Mouse (Mus musculus): Measurements from ENCODE around the gene Gm8237. TPM values are rescaled to one million over a fixed set of nuclear protein-coding genes. Genes with fewer than 3 reads are reported as not detected.
A peak's percentile ranks its signal among the peaks of the same experiment; 100 is the strongest.
"Not testable (repeated sequence)": the region's sequence is repeated elsewhere in the genome, so short reads cannot be mapped to it uniquely, and the experiment has no call there.

Gm8237 gene
- 1.1 and 1.2 TPM in 2 replicates for total RNA-seq (2021)
- long read RNA-seq, experiment 1: 0 reads
- long read RNA-seq, experiment 2: 0 reads

- not testable (repeated sequence) for DNase-seq
These were observed at the start of gene Gm8237 for GRCm38 (mm10) chr14:5880241-5880640. Gene Gm8237 (minus strand): TSS chr14:5880382.

GRCm38 (mm10) chr14:5923276-5923675, 43.1 kb upstream of the Gm8237 start:
- not testable (repeated sequence) for DNase-seq

- DNase-seq: peak; percentile 3
These were observed 38.3 kb upstream of the Gm8237 start for GRCm38 (mm10) chr14:5918330-5918942.

- not testable (repeated sequence) for DNase-seq
These were observed 33.5 kb upstream of the Gm8237 start for GRCm38 (mm10) chr14:5913701-5914100.

- not testable (repeated sequence) for DNase-seq
These were observed 391 bp downstream of the Gm8237 start for GRCm38 (mm10) chr14:5879791-5880190.

- DNase-seq: peak; percentile 18
These were observed 1.0 kb downstream of the Gm8237 start for GRCm38 (mm10) chr14:5879136-5879535.

DNA sequence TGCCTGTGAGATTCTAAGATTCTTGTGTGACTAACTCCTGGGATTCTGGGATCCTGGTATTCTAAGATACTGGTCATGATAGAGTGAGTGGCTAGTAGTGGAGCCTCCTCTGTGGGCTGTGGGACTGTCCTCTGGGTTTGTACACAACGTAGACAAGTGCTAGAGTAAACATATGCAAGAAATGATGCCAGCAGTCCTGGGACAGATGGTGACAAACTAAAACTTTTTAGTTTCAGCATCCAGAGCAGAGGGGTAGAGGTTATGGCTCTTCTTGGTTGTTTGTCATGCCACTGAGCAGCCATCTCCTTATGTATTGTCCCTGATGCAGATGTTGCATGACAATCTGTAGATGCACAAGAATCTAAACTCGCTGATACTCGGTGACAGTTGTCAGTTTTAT, 24.3 kb downstream of the Gm8237 start:
- not testable (repeated sequence) for DNase-seq

GRCm38 (mm10) chr14:5830229-5830628, 50.0 kb downstream of the Gm8237 start, which contains the start of gene Gm3424:
Gene Gm3424 (minus strand): TSS chr14:5830329.
- not testable (repeated sequence) for DNase-seq

DNA sequence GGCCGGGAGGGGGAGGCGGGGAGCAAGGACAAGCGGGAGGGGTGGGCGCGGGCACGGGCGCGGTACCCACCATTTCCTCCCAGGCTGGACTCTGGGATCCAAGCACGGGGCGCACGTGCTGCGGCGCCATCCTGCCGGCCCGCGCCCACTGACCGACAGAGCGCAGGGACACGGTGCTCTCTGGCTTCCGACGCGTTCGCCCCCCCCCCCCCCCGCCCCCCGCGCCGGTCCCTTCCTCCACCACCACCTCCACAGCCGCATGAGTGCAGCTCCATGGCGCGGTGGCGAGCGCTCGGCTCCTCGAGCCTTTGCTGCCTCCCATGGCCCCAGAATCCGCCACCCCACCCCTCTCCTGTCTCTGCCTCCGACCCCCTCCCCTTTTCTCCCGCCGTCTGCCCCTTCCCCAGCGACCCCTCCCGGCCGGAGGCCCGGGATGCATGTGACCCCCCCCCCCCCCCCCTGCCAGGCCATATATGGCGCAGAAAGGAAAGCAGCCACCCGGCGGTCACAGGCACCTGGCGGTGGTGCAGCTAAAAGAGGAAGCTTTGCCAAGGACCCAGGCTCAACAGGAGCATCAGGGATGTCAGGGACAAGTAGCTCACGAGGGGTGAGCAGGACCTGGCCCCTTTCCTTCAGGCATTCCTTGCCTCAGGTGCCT, 67.4 kb downstream of the Gm8237 start:
- not testable (repeated sequence) for DNase-seq

Other genes starting within 250 kb of the Gm8237 start
- gene Gm8265, start 247.4 kb downstream of the Gm8237 start, total RNA-seq (2021): not detected in 2 replicates
- not detected in 2 replicates for gene Gm9603, start 192.9 kb downstream of the Gm8237 start, total RNA-seq (2021)
- 0.59 TPM in 1 of 2 replicates, not detected in the other for gene Gm3373, start 138.8 kb downstream of the Gm8237 start, total RNA-seq (2021)
- gene Gm3383, start 72.4 kb downstream of the Gm8237 start, total RNA-seq (2021): 1.6 TPM in 1 of 2 replicates, not detected in the other
- gene Gm3424, start 50.1 kb downstream of the Gm8237 start, total RNA-seq (2021): not detected in 2 replicates
- gene Gm3248, start 81.4 kb upstream of the Gm8237 start, total RNA-seq (2021): 0.30 and 0.59 TPM in 2 replicates
- not detected in 2 replicates for gene Gm3453, start 98.8 kb upstream of the Gm8237 start, total RNA-seq (2021)
- gene Gm6337, start 177.9 kb upstream of the Gm8237 start, total RNA-seq (2021): not detected in 2 replicates
- gene Gm8206, start 213.6 kb upstream of the Gm8237 start, total RNA-seq (2021): 0.45 and 1.4 TPM in 2 replicates
- gene Gm3468, start 228.3 kb upstream of the Gm8237 start, total RNA-seq (2021): 0.22 and 0.68 TPM in 2 replicates
- gene Gm3476, start 245.4 kb upstream of the Gm8237 start, total RNA-seq (2021): not detected in 2 replicates

Data from adrenal gland, postnatal 14 days (tissue).